Mouse (Mus musculus) liver, embryonic 12.5 days (tissue): ENCODE data around the gene Dus1l. TPM values are rescaled to one million over a fixed set of nuclear protein-coding genes. Genes with fewer than 3 reads are reported as not detected.
"Not testable (repeated sequence)": the region's sequence is repeated elsewhere in the genome, so short reads cannot be mapped to it uniquely, and the experiment has no call there.

Source experiments
- ATAC-seq: fragments of 200-750 bp; cut with Nextera tagmentation; 2 replicates; pipeline ENCODE4 v1.8.0; 2017; ENCODE audit warnings: moderate number of reproducible peaks, mild to moderate bottlenecking, moderate library complexity
- H3K27ac ChIP-seq: fragments of 300-500 bp; sonication (generic); 2 replicates; pipeline ENCODE4 v1.5.1; 2016; ENCODE audit warnings: mild to moderate bottlenecking
- H3K27me3 ChIP-seq: fragments of 300-500 bp; sonication (generic); replicated peaks from 2 replicates; pipeline ENCODE4 v1.6.1; 2016; ENCODE audit warnings: mild to moderate bottlenecking, moderate library complexity
- H3K36me3 ChIP-seq: fragments of 300-500 bp; sonication (generic); 2 replicates; pipeline ENCODE4 v1.6.1; 2016; ENCODE audit warnings: mild to moderate bottlenecking, moderate library complexity
- H3K4me1 ChIP-seq: fragments of 300-500 bp; sonication (generic); 2 replicates; pipeline ENCODE4 v1.6.1; 2016
- H3K4me2 ChIP-seq: fragments of 300-500 bp; sonication (generic); 2 replicates; pipeline ENCODE4 v1.6.1; 2016; ENCODE audit warnings: mild to moderate bottlenecking, moderate library complexity
- H3K4me3 ChIP-seq: fragments of 300-500 bp; sonication (generic); 2 replicates; pipeline ENCODE4 v1.5.1; 2016; ENCODE audit warnings: mild to moderate bottlenecking, moderate library complexity
- H3K9ac ChIP-seq: fragments of 300-500 bp; sonication (generic); 2 replicates; pipeline ENCODE4 v1.6.1; 2016; ENCODE audit warnings: mild to moderate bottlenecking, moderate library complexity
- H3K9me3 ChIP-seq: fragments of 300-500 bp; sonication (generic); replicated peaks from 2 replicates; pipeline ENCODE4 v1.6.1; 2016; ENCODE audit warnings: mild to moderate bottlenecking, moderate library complexity
- WGBS: fragments of 180-500 bp; shearing (Covaris S2); methylation state at CpG from one replicate; pipeline ENCODE4 v1.1.7; 2016; ENCODE audit not compliant: insufficient replicate concordance; 5-methylcytosine and 5-hydroxymethylcytosine counted together
- polyA plus RNA-seq: library from polyadenylated mRNA; unstranded; fragments of >200 nt; fragmentation: Nextera tagmentation; extraction: Ambion mirVana; gene quantifications from 2 replicates; pipeline ENCODE4 v1.2.1, GENCODE M21; 2016

The Dus1l gene
- 99.5 and 100.0 TPM in 2 replicates for polyA plus RNA-seq

GRCm38 (mm10) chr11:120795756-120796613 is at the start of gene Dus1l:
Gene Dus1l, minus strand, starts transcription at chr11:120796403.
- Histone ChIP-seq H3K4me2 (peak within 1 kb of the TSS; percentile 94), H3K9ac (peak within 1 kb of the TSS; percentile 99), H3K27me3 (no peaks in the 10 kb centered on the region), H3K4me3 (peak within 1 kb of the TSS; percentile 99), H3K9me3 (no peaks in the 10 kb centered on the region), H3K4me1 (peaks cover 36% of the 10 kb centered on the region), H3K36me3 (peaks cover 42% of the 10 kb centered on the region), H3K27ac (peak within 1 kb of the TSS; percentile 76)
- peak; percentile 89 for ATAC-seq
- WGBS: under 1% methylated on average over 59 of the region's 59 CpGs

- H3K4me2 ChIP-seq: no peak overlapping the region
- WGBS: 70% methylated on average over 4 of the region's 4 CpGs
Measured at GRCm38 (mm10) chr11:120844329-120844728, 48.1 kb upstream of the Dus1l start.

GRCm38 (mm10) chr11:120833555-120834280 is 37.5 kb upstream of the Dus1l start:
- no peak overlapping the region for H3K27ac ChIP-seq
- peaks cover 17% of the 10 kb centered on the region for H3K4me1 ChIP-seq
- no peak overlapping the region for H3K9ac ChIP-seq
- WGBS: 53% methylated on average over 8 of the region's 8 CpGs
- no peaks in the 10 kb centered on the region for H3K36me3 ChIP-seq
- no peak overlapping the region for H3K4me2 ChIP-seq
- ATAC-seq: peak; percentile 27; the same call in 1 of the 2 replicates
- no peak overlapping the region for H3K4me3 ChIP-seq
- 0 out of 2 replicates have a peak, but pooled peaks cover under 1% of the 10 kb centered on the region for H3K27me3 ChIP-seq
- H3K9me3 ChIP-seq: no peaks in the 10 kb centered on the region

More at GRCm38 (mm10) chr11:120844329-120844728, 48.1 kb upstream of the Dus1l start:
- Histone ChIP-seq H3K9me3 (no peaks in the 10 kb centered on the region), H3K4me1 (peaks cover 10% of the 10 kb centered on the region), H3K36me3 (no peaks in the 10 kb centered on the region), H3K4me3 (no peak overlapping the region), H3K27me3 (no peaks in the 10 kb centered on the region), H3K9ac (no peak overlapping the region), H3K27ac (no peak overlapping the region)
- ATAC-seq: no peak

- WGBS: 51% methylated on average over 5 of the region's 5 CpGs
- not testable (repeated sequence) for H3K9me3 ChIP-seq, H3K27me3 ChIP-seq, H3K4me2 ChIP-seq, H3K9ac ChIP-seq, H3K36me3 ChIP-seq, H3K4me3 ChIP-seq, H3K27ac ChIP-seq
- ATAC-seq: peak; percentile 46; the same call in 1 of the 2 replicates
- peaks cover 17% of the 10 kb centered on the region for H3K4me1 ChIP-seq
Measured at GRCm38 (mm10) chr11:120832962-120833361, 36.8 kb upstream of the Dus1l start.

- 68% methylated on average over 3 of the region's 3 CpGs for WGBS
- H3K4me3 ChIP-seq: no peak overlapping the region
- H3K4me1 ChIP-seq: peaks cover 17% of the 10 kb centered on the region
- H3K4me2 ChIP-seq: no peak overlapping the region
- H3K36me3 ChIP-seq: no peaks in the 10 kb centered on the region
- no peaks in the 10 kb centered on the region for H3K9me3 ChIP-seq
- no peak overlapping the region for H3K9ac ChIP-seq
- 0 out of 2 replicates have a peak, but pooled peaks cover 4% of the 10 kb centered on the region for H3K27me3 ChIP-seq
- H3K27ac ChIP-seq: no peak overlapping the region
- no peak for ATAC-seq
Measured at GRCm38 (mm10) chr11:120831659-120832440, 35.6 kb upstream of the Dus1l start.

- peaks cover 23% of the 10 kb centered on the region for H3K4me1 ChIP-seq
- 81% methylated on average over 12 of the region's 12 CpGs for WGBS
- H3K9ac ChIP-seq: no peak overlapping the region
- 0 out of 2 replicates have a peak, but pooled peaks cover 4% of the 10 kb centered on the region for H3K27me3 ChIP-seq
- 0 out of 2 replicates have a peak, but pooled peaks cover 4% of the 10 kb centered on the region for H3K36me3 ChIP-seq
- H3K4me3 ChIP-seq: no peak overlapping the region
- no peak overlapping the region for H3K27ac ChIP-seq
- no peak overlapping the region for H3K4me2 ChIP-seq
- H3K9me3 ChIP-seq: no peaks in the 10 kb centered on the region
- ATAC-seq: no peak
Measured at GRCm38 (mm10) chr11:120830686-120831085, 34.5 kb upstream of the Dus1l start.

- Histone ChIP-seq H3K27ac (no peak overlapping the region), H3K9ac (no peak overlapping the region), H3K4me2 (no peak overlapping the region), H3K4me3 (no peak overlapping the region), H3K36me3 (0 out of 2 replicates have a peak, but pooled peaks cover 4% of the 10 kb centered on the region), H3K4me1 (peaks cover 30% of the 10 kb centered on the region), H3K27me3 (0 out of 2 replicates have a peak, but pooled peaks cover 4% of the 10 kb centered on the region), H3K9me3 (no peaks in the 10 kb centered on the region)
- no peak for ATAC-seq
- WGBS: 81% methylated on average over 10 of the region's 10 CpGs
Measured at GRCm38 (mm10) chr11:120829757-120830532, 33.7 kb upstream of the Dus1l start.

- 0 out of 2 replicates have a peak, but pooled peaks cover 4% of the 10 kb centered on the region for H3K27me3 ChIP-seq
- H3K4me3 ChIP-seq: no peak overlapping the region
- no peaks in the 10 kb centered on the region for H3K9me3 ChIP-seq
- peaks cover 34% of the 10 kb centered on the region for H3K4me1 ChIP-seq
- no peak overlapping the region for H3K9ac ChIP-seq
- no peak overlapping the region for H3K4me2 ChIP-seq
- H3K36me3 ChIP-seq: 0 out of 2 replicates have a peak, but pooled peaks cover 4% of the 10 kb centered on the region
- H3K27ac ChIP-seq: no peak overlapping the region
- ATAC-seq: no peak
- WGBS: 68% methylated on average over 4 of the region's 4 CpGs
Measured at GRCm38 (mm10) chr11:120828416-120828815, 32.2 kb upstream of the Dus1l start.

GRCm38 (mm10) chr11:120826016-120826953 is 30.1 kb upstream of the Dus1l start:
- 0 out of 2 replicates have a peak, but pooled peaks cover 4% of the 10 kb centered on the region for H3K27me3 ChIP-seq
- H3K9ac ChIP-seq: no peak overlapping the region
- no peak overlapping the region for H3K4me2 ChIP-seq
- peak overlapping the region; percentile 90; the same call in 1 of the 2 replicates for H3K27ac ChIP-seq
- ATAC-seq: no peak
- H3K9me3 ChIP-seq: no peaks in the 10 kb centered on the region
- WGBS: 82% methylated on average over 8 of the region's 8 CpGs
- no peak overlapping the region for H3K4me3 ChIP-seq
- H3K4me1 ChIP-seq: peaks cover 45% of the 10 kb centered on the region
- peaks cover 18% of the 10 kb centered on the region for H3K36me3 ChIP-seq

- Histone ChIP-seq H3K4me1 (peaks cover 50% of the 10 kb centered on the region), H3K4me3 (peak overlapping the region; percentile 77), H3K36me3 (peaks cover 28% of the 10 kb centered on the region), H3K9ac (peak overlapping the region; percentile 70), H3K27ac (peak overlapping the region; percentile 90), H3K4me2 (peak overlapping the region; percentile 95), H3K27me3 (0 out of 2 replicates have a peak, but pooled peaks cover 4% of the 10 kb centered on the region), H3K9me3 (no peaks in the 10 kb centered on the region)
- no peak for ATAC-seq
- WGBS: 67% methylated on average over 4 of the region's 4 CpGs
Measured at GRCm38 (mm10) chr11:120825289-120825863, 29.2 kb upstream of the Dus1l start.
